Mouse (Mus musculus): ENCODE results near the gene Zbtb7a.

The Zbtb7a gene

GRCm38 (mm10) chr10:81190236-81190911 is 55.4 kb downstream of the Zbtb7a start:
- no peak for DNase-seq (ENCODE audit: low read depth, low spot score)

- no peak for DNase-seq (ENCODE audit: low read depth, low spot score)
Observed at GRCm38 (mm10) chr10:81190912-81191321, 55.9 kb downstream of the Zbtb7a start.

GRCm38 (mm10) chr10:81191342-81191982 is 56.4 kb downstream of the Zbtb7a start:
- no peak for DNase-seq (ENCODE audit: low read depth, low spot score)

- peak; percentile 79 for DNase-seq (ENCODE audit: low read depth, low spot score)
Observed at GRCm38 (mm10) chr10:81192270-81192967, 57.4 kb downstream of the Zbtb7a start.

- no peak for DNase-seq (ENCODE audit: low read depth, low spot score)
Observed at GRCm38 (mm10) chr10:81192968-81193501, 58.0 kb downstream of the Zbtb7a start.

- no peak for DNase-seq (ENCODE audit: low read depth, low spot score)
Observed at GRCm38 (mm10) chr10:81193991-81194774, 59.2 kb downstream of the Zbtb7a start.

- DNase-seq (ENCODE audit: low read depth, low spot score): no peak
Observed at GRCm38 (mm10) chr10:81195300-81195699, 60.3 kb downstream of the Zbtb7a start.

- DNase-seq (ENCODE audit: low read depth, low spot score): no peak
Observed at GRCm38 (mm10) chr10:81196470-81197065, 61.5 kb downstream of the Zbtb7a start.

GRCm38 (mm10) chr10:81197305-81197704 is 62.3 kb downstream of the Zbtb7a start:
- no peak for DNase-seq (ENCODE audit: low read depth, low spot score)

- DNase-seq (ENCODE audit: low read depth, low spot score): peak; percentile 60
Observed at GRCm38 (mm10) chr10:81198230-81198629, 63.2 kb downstream of the Zbtb7a start.

- DNase-seq (ENCODE audit: low read depth, low spot score): no peak
Observed at GRCm38 (mm10) chr10:81198990-81199389, 64.0 kb downstream of the Zbtb7a start.

- DNase-seq (ENCODE audit: low read depth, low spot score): no peak
Observed at GRCm38 (mm10) chr10:81200141-81200540, 65.1 kb downstream of the Zbtb7a start.

- DNase-seq (ENCODE audit: low read depth, low spot score): no peak
Observed at GRCm38 (mm10) chr10:81200605-81201287, 65.7 kb downstream of the Zbtb7a start.

- no peak for DNase-seq (ENCODE audit: low read depth, low spot score)
Observed at GRCm38 (mm10) chr10:81201807-81202758, 67.1 kb downstream of the Zbtb7a start, which contains the start of gene Nmrk2. Gene Nmrk2 (minus strand): TSS chr10:81202051.

All from embryo, embryonic 11.5 days (tissue).